Mouse (Mus musculus) CH12.LX (cell line): ENCODE data around the gene Col4a1. TPM values are rescaled to one million over a fixed set of nuclear protein-coding genes. Genes with fewer than 3 reads are reported as not detected.

Experiments
- DNase-seq: peaks from one replicate; pipeline ENCODE4 v3.0.0-alpha.2; 2013; ENCODE audit errors: extremely low read depth
- H3K27ac ChIP-seq: 2 replicates; pipeline ENCODE4 v1.5.1; 2012; ENCODE audit warnings: low read depth, mild to moderate bottlenecking, control low read depth, moderate library complexity; ENCODE audit not compliant: insufficient read depth
- H3K27me3 ChIP-seq: replicated peaks from 2 replicates; pipeline ENCODE3; 2012; ENCODE audit warnings: inconsistent platforms
- H3K36me3 ChIP-seq, 2 experiments: replicated peaks in 1 of 2; 2 replicates each; pipeline versions ENCODE3 to v1.6.1; 2012; ENCODE audit warnings: inconsistent platforms in 1 of 2, low read length in 1 of 2, mild to moderate bottlenecking in 1 of 2, mixed read lengths in 1 of 2, moderate library complexity in 1 of 2; ENCODE audit not compliant: control insufficient read depth in 1 of 2, insufficient read depth in 1 of 2
- H3K4me1 ChIP-seq, 2 experiments: 2 replicates each; pipeline ENCODE4 v1.6.1; 2012; ENCODE audit warnings: inconsistent platforms in 1 of 2, moderate library complexity in 1 of 2; ENCODE audit not compliant: insufficient read depth in 2 of 2, control insufficient read depth in 1 of 2
- H3K4me2 ChIP-seq: 2 replicates; pipeline ENCODE4 v1.6.1; 2012; ENCODE audit warnings: low read depth, mild to moderate bottlenecking, control low read depth; ENCODE audit not compliant: poor library complexity, insufficient read depth, severe bottlenecking
- H3K4me3 ChIP-seq, 3 experiments: fragments of 150-350 bp in 1 of 3; sonication (generic) in 1 of 3; replicated peaks in 1 of 3; 2 replicates each; pipeline versions ENCODE3 to v1.5.1; 2011 to 2012; ENCODE audit warnings: low read depth in 2 of 3, low read length in 2 of 3, mild to moderate bottlenecking in 2 of 3, moderate library complexity in 2 of 3, control low read depth in 1 of 3, improper control_type of control experiment in 1 of 3, inconsistent platforms in 1 of 3, mixed read lengths in 1 of 3; ENCODE audit not compliant: poor library complexity in 1 of 3
- H3K79me2 ChIP-seq: replicated peaks from 2 replicates; pipeline ENCODE4 v1.6.1; 2012; ENCODE audit warnings: mild to moderate bottlenecking, moderate library complexity; ENCODE audit not compliant: control insufficient read depth, poor library complexity, insufficient read depth, severe bottlenecking; ENCODE audit errors: extremely low read depth
- H3K9ac ChIP-seq: 2 replicates; pipeline ENCODE4 v1.6.1; 2012; ENCODE audit warnings: low read depth, mild to moderate bottlenecking, control low read depth, moderate library complexity; ENCODE audit not compliant: insufficient read depth
- H3K9me3 ChIP-seq: replicated peaks from 2 replicates; pipeline ENCODE3; 2012; ENCODE audit warnings: low read length, inconsistent platforms, mixed read lengths
- BHLHE40 ChIP-seq: IDR thresholded peaks from 2 replicates; pipeline ENCODE4 v1.6.1; 2011; ENCODE audit warnings: mild to moderate bottlenecking, low read depth, low read length, improper control_type of control experiment
- CHD1 ChIP-seq: IDR thresholded peaks from 2 replicates; pipeline ENCODE4 v1.6.1; 2012; ENCODE audit warnings: low read depth, low read length, improper control_type of control experiment, inconsistent platforms
- CHD2 ChIP-seq: IDR thresholded peaks from 2 replicates; pipeline ENCODE4 v1.6.1; 2011; ENCODE audit warnings: low read length, improper control_type of control experiment
- CTCF ChIP-seq, 2 experiments: IDR thresholded peaks in 1 of 2; conservative IDR thresholded peaks in 1 of 2; 2 replicates each; pipeline ENCODE4 v1.5.1; 2011 to 2012; ENCODE audit warnings: low read depth in 2 of 2, low read length in 2 of 2, improper control_type of control experiment in 1 of 2, inconsistent platforms in 1 of 2, mild to moderate bottlenecking in 1 of 2, moderate library complexity in 1 of 2
- ELF1 ChIP-seq: IDR thresholded peaks from 2 replicates; pipeline ENCODE4 v1.6.1; 2014; ENCODE audit warnings: low read depth, mild to moderate bottlenecking, inconsistent platforms, low read length, improper control_type of control experiment
- EP300 ChIP-seq: IDR thresholded peaks from 2 replicates; pipeline ENCODE4 v1.6.1; 2011; ENCODE audit warnings: low read length, improper control_type of control experiment
- ETS1 ChIP-seq: conservative IDR thresholded peaks from 2 replicates; pipeline ENCODE4 v1.6.1; 2012; ENCODE audit warnings: low read depth, mild to moderate bottlenecking, inconsistent platforms, low read length, improper control_type of control experiment, moderate library complexity
- HCFC1 ChIP-seq: IDR thresholded peaks from 2 replicates; pipeline ENCODE4 v1.6.1; 2012; ENCODE audit warnings: low read depth, mild to moderate bottlenecking, inconsistent platforms, low read length, improper control_type of control experiment
- IRF4 ChIP-seq: IDR thresholded peaks from 2 replicates; pipeline ENCODE4 v1.6.1; 2014; ENCODE audit warnings: low read depth, mild to moderate bottlenecking, inconsistent platforms, low read length, improper control_type of control experiment
- JUN ChIP-seq: IDR thresholded peaks from 2 replicates; pipeline ENCODE4 v1.6.1; 2011; ENCODE audit warnings: low read depth, mild to moderate bottlenecking, low read length, improper control_type of control experiment, moderate library complexity; ENCODE audit not compliant: insufficient read depth
- JUND ChIP-seq: conservative IDR thresholded peaks from 2 replicates; pipeline ENCODE4 v1.6.1; 2011; ENCODE audit warnings: low read depth, low read length, improper control_type of control experiment
- KAT2A ChIP-seq: IDR thresholded peaks from 2 replicates; pipeline ENCODE4 v1.6.1; 2012; ENCODE audit warnings: low read length, improper control_type of control experiment, inconsistent platforms; ENCODE audit not compliant: insufficient replicate concordance
- MAZ ChIP-seq: IDR thresholded peaks from 2 replicates; pipeline ENCODE4 v1.6.1; 2012; ENCODE audit warnings: low read depth, mild to moderate bottlenecking, inconsistent platforms, low read length, improper control_type of control experiment, moderate library complexity
- MEF2A ChIP-seq: IDR thresholded peaks from 2 replicates; pipeline ENCODE4 v1.6.1; 2014; ENCODE audit warnings: low read depth, mild to moderate bottlenecking, inconsistent platforms, low read length, improper control_type of control experiment, borderline replicate concordance
- MYC ChIP-seq: IDR thresholded peaks from 2 replicates; pipeline ENCODE4 v1.6.1; 2011; ENCODE audit warnings: low read depth, mild to moderate bottlenecking, improper control_type of control experiment, low read length
- NELFE ChIP-seq: IDR thresholded peaks from 2 replicates; pipeline ENCODE4 v1.6.1; 2011; ENCODE audit warnings: low read depth, low read length, improper control_type of control experiment
- POLR2A ChIP-seq: IDR thresholded peaks from 2 replicates; pipeline ENCODE4 v1.6.1; 2011; ENCODE audit warnings: low read depth, mild to moderate bottlenecking, improper control_type of control experiment, low read length
- POLR2AphosphoS2 ChIP-seq: IDR thresholded peaks from 2 replicates; pipeline ENCODE4 v1.6.1; 2011; ENCODE audit warnings: low read depth, low read length, improper control_type of control experiment
- RCOR1 ChIP-seq: conservative IDR thresholded peaks from 2 replicates; pipeline ENCODE4 v1.6.1; 2012; ENCODE audit warnings: low read depth, mild to moderate bottlenecking, inconsistent platforms, low read length, improper control_type of control experiment
- SIN3A ChIP-seq: IDR thresholded peaks from 2 replicates; pipeline ENCODE4 v1.6.1; 2012; ENCODE audit warnings: low read length, improper control_type of control experiment, inconsistent platforms
- SMC3 ChIP-seq: IDR thresholded peaks from 2 replicates; pipeline ENCODE4 v1.6.1; 2011; ENCODE audit warnings: low read depth, low read length, improper control_type of control experiment
- TBP ChIP-seq: conservative IDR thresholded peaks from 2 replicates; pipeline ENCODE4 v1.6.1; 2011; ENCODE audit warnings: low read depth, low read length, improper control_type of control experiment
- TCF12 ChIP-seq: IDR thresholded peaks from 2 replicates; pipeline ENCODE4 v1.6.1; 2014; ENCODE audit warnings: low read depth, mild to moderate bottlenecking, inconsistent platforms, low read length, improper control_type of control experiment
- USF1 ChIP-seq: IDR thresholded peaks from 2 replicates; pipeline ENCODE4 v1.6.1; 2014; ENCODE audit warnings: low read depth, mild to moderate bottlenecking, inconsistent platforms, low read length, improper control_type of control experiment
- USF2 ChIP-seq: conservative IDR thresholded peaks from 2 replicates; pipeline ENCODE4 v1.6.1; 2011; ENCODE audit warnings: low read depth, low read length, improper control_type of control experiment
- ZMIZ1 ChIP-seq: IDR thresholded peaks from 2 replicates; pipeline ENCODE4 v1.6.1; 2012; ENCODE audit warnings: low read depth, mild to moderate bottlenecking, inconsistent platforms, low read length, improper control_type of control experiment
- dilution Hi-C: fragments of 300-500 bp; cut with MboI; formaldehyde crosslinking; loops from 2 replicates; pipeline ENCODE4 v1.14.3; 2020; ENCODE audit warnings: low sequenced_read_pairs; ENCODE audit not compliant: extremely low pct_unique_long_range_greater_than_20kb, extremely low pct_ligation_motif_present
- in situ Hi-C: fragments of 300-500 bp; cut with MboI; formaldehyde crosslinking; loops from 3 replicates; pipeline ENCODE4 v1.14.3; 2019; ENCODE audit warnings: low sequenced_read_pairs, low pct_ligation_motif_present, low pct_unique_long_range_greater_than_20kb, mixed read lengths
- polyA plus RNA-seq: library from polyadenylated mRNA; unstranded; fragments of >175 nt; gene quantifications from 2 replicates; pipeline ENCODE4 v1.2.1, GENCODE M21; 2012; ENCODE audit warnings: low read depth; ENCODE audit not compliant: insufficient read length
- total RNA-seq, 2 experiments: library from RNA; depleted of rRNA; stranded (reverse); fragments of 300-350 nt in 1 of 2; fragments of >200 nt in 1 of 2; gene quantifications; 2 replicates each; pipeline ENCODE4 v1.2.3; 2012 to 2014

Col4a1 gene
- total and polyA plus RNA-seq, 3 experiments = 0.04 to 0.27 (median 0.13) TPM

DNA sequence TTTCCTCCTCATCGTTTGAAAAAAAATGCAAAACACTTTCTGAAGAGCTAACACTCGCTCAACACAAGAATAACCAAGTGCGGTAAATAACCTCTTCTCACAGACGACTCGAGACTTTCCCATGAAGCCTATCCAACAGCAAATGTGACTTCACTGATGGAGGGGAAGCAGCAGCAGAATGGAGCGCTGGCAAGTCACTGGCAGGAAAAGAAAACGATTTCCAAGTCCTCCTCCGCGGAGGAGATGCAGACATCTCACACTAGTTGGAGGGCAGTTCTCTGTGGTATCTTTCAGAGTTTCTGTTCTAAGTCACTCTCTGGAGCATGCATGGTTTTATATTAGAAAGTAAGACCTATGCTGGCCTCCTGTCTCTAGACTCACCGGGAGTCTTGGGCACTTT is 59.6 kb downstream of the Col4a1 start:
- peaks cover 76% of the 10 kb centered on the region for H3K27me3 ChIP-seq
- TF ChIP-seq TCF12 (no peak), TBP (no peak), POLR2AphosphoS2 (no peak), KAT2A (no peak), SMC3 (no peak), NELFE (no peak), ZMIZ1 (no peak), JUND (no peak), EP300 (no peak), SIN3A (no peak), CHD2 (no peak), MYC (no peak), USF1 (no peak), HCFC1 (no peak), USF2 (no peak), JUN (no peak)
- no peaks in the 10 kb centered on the region for H3K79me2 ChIP-seq
- H3K4me1 ChIP-seq = no peaks in the 10 kb centered on the region
- no peak for DNase-seq
- in situ Hi-C loops = loop anchor here (5.0 kb wide), 1 partner anchor 144 kb away; no protein-coding TSS in a partner anchor
- no peak overlapping the region for H3K9ac ChIP-seq
- no peaks in the 10 kb centered on the region for H3K9me3 ChIP-seq
- no peak overlapping the region for H3K27ac ChIP-seq
- dilution Hi-C loops = no loop called here
- H3K4me2 ChIP-seq = no peak overlapping the region
- H3K4me3 ChIP-seq = no peak overlapping the region
- H3K36me3 ChIP-seq = no peaks in the 10 kb centered on the region

DNA sequence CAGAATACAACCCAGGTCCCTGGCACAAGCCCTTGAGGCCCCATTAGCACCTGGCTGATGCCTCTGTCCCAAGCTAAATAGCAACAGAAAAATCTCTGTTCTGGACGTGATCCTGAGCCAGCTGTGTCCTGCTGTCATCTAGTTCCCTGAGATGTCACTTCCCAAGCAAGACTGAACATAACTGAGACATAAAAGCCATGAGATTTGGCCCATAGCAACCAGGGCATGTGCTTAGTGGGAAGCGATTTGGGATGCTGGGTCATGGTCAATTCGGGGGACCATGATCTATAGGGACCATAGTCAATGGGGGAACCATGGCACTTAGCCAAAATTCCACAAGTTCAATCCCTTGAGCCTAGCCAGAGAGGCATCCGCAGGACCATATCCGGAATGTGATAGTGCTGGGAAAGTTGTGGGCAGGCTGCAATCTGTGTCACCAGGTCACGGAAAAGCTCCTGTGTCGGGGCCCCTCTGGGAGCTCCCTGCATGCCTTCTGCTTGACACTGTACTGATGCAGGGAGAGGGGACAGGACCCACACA is 60.3 kb downstream of the Col4a1 start:
- H3K4me2 ChIP-seq = no peak overlapping the region
- dilution Hi-C loops (no loop called here), in situ Hi-C loops (loop anchor here (5.0 kb wide), 1 partner anchor 145 kb away; no protein-coding TSS in a partner anchor)
- no peaks in the 10 kb centered on the region for H3K4me1 ChIP-seq
- H3K36me3 ChIP-seq = no peaks in the 10 kb centered on the region
- peaks cover 73% of the 10 kb centered on the region for H3K27me3 ChIP-seq
- no peak overlapping the region for H3K27ac ChIP-seq
- no peak overlapping the region for H3K9ac ChIP-seq
- TF ChIP-seq ELF1 (no peak), MAZ (no peak), BHLHE40 (no peak), POLR2A (no peak), CHD1 (no peak), RCOR1 (no peak), MEF2A (no peak), NELFE (no peak), SMC3 (no peak), CTCF (conservative IDR thresholded peaks at IDR 0.05 in 1 of 2, IDR thresholded peaks at IDR 0.05 in 1 of 2; ENCODE audit: low read depth in 2 of 2, low read length in 2 of 2) (no peak), TBP (no peak), USF2 (no peak), ETS1 (no peak), IRF4 (no peak), MYC (no peak), HCFC1 (no peak)
- H3K4me3 ChIP-seq = no peak overlapping the region
- no peaks in the 10 kb centered on the region for H3K79me2 ChIP-seq
- no peak for DNase-seq
- no peaks in the 10 kb centered on the region for H3K9me3 ChIP-seq
